Mouse (Mus musculus): ENCODE data around the gene Dbndd2. TPM values are rescaled to one million over a fixed set of nuclear protein-coding genes. Genes with fewer than 3 reads are reported as not detected.

Gene Dbndd2
- polyA plus RNA-seq, 1 experiment = 26.8 TPM

GRCm38 (mm10) chr2:164504919-164505318 is 19.0 kb downstream of the Dbndd2 start:
- Histone ChIP-seq H3K27ac (replicated peaks; ENCODE audit: low read depth, low read length) (no peak overlapping the region), H3K4me1 (ENCODE audit: control insufficient read depth, insufficient read depth, insufficient read length, low read length) (no peaks in the 10 kb centered on the region), H3K4me3 (ENCODE audit: insufficient read depth, low read depth, low read length) (no peak overlapping the region)

GRCm38 (mm10) chr2:164505619-164506347 is 19.9 kb downstream of the Dbndd2 start:
- no peaks in the 10 kb centered on the region for H3K4me1 ChIP-seq (ENCODE audit: control insufficient read depth, insufficient read depth, insufficient read length, low read length)
- no peak overlapping the region for H3K4me3 ChIP-seq (ENCODE audit: insufficient read depth, low read depth, low read length)
- H3K27ac ChIP-seq (replicated peaks; ENCODE audit: low read depth, low read length) = no peak overlapping the region

DNA sequence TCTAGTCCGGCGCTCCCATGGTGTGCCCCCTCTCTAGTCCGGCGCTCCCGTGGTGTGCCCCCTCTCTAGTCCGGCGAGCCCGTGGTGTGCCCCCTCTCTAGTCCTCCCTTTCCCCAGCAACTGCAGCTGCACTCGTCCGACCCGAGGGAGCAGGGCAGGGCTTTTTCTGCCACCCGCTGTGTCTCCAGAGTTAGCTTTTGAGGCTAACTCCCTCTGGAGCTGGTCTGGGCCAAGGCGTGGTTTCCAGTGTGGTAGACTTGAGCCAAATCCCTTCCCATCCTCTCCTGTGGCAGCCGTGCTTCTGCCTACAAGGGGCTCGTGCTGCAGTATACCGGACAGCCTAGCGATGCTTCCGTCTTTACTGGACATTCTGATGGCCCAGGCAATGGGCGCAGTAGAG is 21.9 kb downstream of the Dbndd2 start:
- Histone ChIP-seq H3K27ac (replicated peaks; ENCODE audit: low read depth, low read length) (no peak overlapping the region), H3K4me3 (ENCODE audit: insufficient read depth, low read depth, low read length) (no peak overlapping the region), H3K4me1 (ENCODE audit: control insufficient read depth, insufficient read depth, insufficient read length, low read length) (no peaks in the 10 kb centered on the region)

- H3K4me3 ChIP-seq (ENCODE audit: insufficient read depth, low read depth, low read length) = no peak overlapping the region
- H3K4me1 ChIP-seq (ENCODE audit: control insufficient read depth, insufficient read depth, insufficient read length, low read length) = peaks cover 4% of the 10 kb centered on the region; the same call in 1 of the 2 replicates
- H3K27ac ChIP-seq (replicated peaks; ENCODE audit: low read depth, low read length) = no peak overlapping the region
Observed at GRCm38 (mm10) chr2:164510621-164511190, 24.8 kb downstream of the Dbndd2 start.

DNA sequence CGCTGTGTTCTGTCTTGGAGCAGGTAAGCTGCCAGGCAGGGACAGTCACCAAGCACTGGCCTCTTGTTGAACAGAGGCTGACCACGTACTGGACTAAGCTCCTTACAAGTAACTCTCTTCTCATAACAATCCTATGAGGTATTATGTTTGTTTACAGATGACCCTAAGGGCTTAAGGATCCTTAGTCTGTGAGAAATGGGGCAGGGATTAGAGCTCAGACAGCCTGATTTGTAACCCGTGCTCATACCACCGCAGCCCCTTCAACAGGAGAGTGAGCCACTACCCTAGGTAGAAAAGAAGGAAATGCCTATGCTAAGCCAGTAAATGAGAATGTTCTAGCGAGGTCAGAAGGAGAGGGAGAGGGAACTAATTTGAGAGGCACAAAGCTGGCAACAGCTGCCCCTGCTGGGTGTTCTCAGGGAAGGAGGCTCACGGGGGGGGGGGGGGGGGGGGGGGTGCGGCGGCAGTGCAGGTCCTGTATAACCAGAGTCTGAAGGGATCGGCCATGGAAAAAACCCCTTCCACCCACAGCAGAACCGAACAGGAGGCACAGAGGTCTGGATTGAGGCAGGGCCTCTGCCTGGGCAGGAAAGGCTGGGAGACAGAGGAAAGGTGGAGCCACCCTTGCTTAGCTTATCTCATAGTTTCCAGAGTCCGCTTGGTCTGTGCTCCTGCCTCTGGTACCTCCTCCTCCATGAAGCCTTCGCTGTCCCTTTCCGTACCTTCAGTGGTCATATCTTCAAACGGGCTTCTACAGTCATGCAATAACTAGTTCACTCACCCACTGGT is 26.4 kb downstream of the Dbndd2 start:
- Histone ChIP-seq H3K4me1 (ENCODE audit: control insufficient read depth, insufficient read depth, insufficient read length, low read length) (peaks cover 4% of the 10 kb centered on the region; the same call in 1 of the 2 replicates), H3K27ac (replicated peaks; ENCODE audit: low read depth, low read length) (peak overlapping the region; percentile 62), H3K4me3 (ENCODE audit: insufficient read depth, low read depth, low read length) (no peak overlapping the region)

DNA sequence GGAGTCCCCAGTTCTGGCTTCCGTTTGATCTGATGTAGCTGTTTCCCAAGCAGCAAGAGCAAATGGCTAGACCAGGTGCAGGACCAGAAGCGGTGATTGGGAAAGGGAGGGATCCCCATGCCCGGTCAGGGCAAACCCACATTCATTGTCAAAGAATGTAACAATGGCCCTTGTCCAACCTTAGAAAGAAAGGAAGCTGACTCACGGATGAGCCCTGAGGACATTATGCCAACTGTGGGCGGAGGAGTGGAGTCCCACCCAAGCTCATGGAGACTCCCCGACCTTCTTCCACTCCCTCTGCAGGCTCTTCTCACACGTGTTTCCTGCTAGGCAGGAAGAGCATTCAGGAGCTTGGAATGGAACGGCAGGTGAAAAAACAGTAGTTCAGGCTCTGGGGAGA is 27.5 kb downstream of the Dbndd2 start:
- H3K4me3 ChIP-seq (ENCODE audit: insufficient read depth, low read depth, low read length) = no peak overlapping the region
- peak overlapping the region; percentile 56 for H3K27ac ChIP-seq (replicated peaks; ENCODE audit: low read depth, low read length)
- peaks cover 4% of the 10 kb centered on the region; the same call in 1 of the 2 replicates for H3K4me1 ChIP-seq (ENCODE audit: control insufficient read depth, insufficient read depth, insufficient read length, low read length)

GRCm38 (mm10) chr2:164514916-164515315 is 29.0 kb downstream of the Dbndd2 start:
- no peak overlapping the region for H3K27ac ChIP-seq (replicated peaks; ENCODE audit: low read depth, low read length)
- peaks cover 4% of the 10 kb centered on the region; the same call in 1 of the 2 replicates for H3K4me1 ChIP-seq (ENCODE audit: control insufficient read depth, insufficient read depth, insufficient read length, low read length)
- H3K4me3 ChIP-seq (ENCODE audit: insufficient read depth, low read depth, low read length) = no peak overlapping the region

- no peak overlapping the region for H3K27ac ChIP-seq (replicated peaks; ENCODE audit: low read depth, low read length)
- no peak overlapping the region for H3K4me3 ChIP-seq (ENCODE audit: insufficient read depth, low read depth, low read length)
- H3K4me1 ChIP-seq (ENCODE audit: control insufficient read depth, insufficient read depth, insufficient read length, low read length) = peaks cover 4% of the 10 kb centered on the region; the same call in 1 of the 2 replicates
Observed at GRCm38 (mm10) chr2:164515897-164516296, 30.0 kb downstream of the Dbndd2 start.

GRCm38 (mm10) chr2:164516592-164516991 is 30.7 kb downstream of the Dbndd2 start:
- Histone ChIP-seq H3K27ac (replicated peaks; ENCODE audit: low read depth, low read length) (no peak overlapping the region), H3K4me1 (ENCODE audit: control insufficient read depth, insufficient read depth, insufficient read length, low read length) (peaks cover 4% of the 10 kb centered on the region; the same call in 1 of the 2 replicates), H3K4me3 (ENCODE audit: insufficient read depth, low read depth, low read length) (no peak overlapping the region)

GRCm38 (mm10) chr2:164517485-164518221 is 31.7 kb downstream of the Dbndd2 start:
- H3K27ac ChIP-seq (replicated peaks; ENCODE audit: low read depth, low read length) = no peak overlapping the region
- H3K4me3 ChIP-seq (ENCODE audit: insufficient read depth, low read depth, low read length) = no peak overlapping the region
- peaks cover 4% of the 10 kb centered on the region; the same call in 1 of the 2 replicates for H3K4me1 ChIP-seq (ENCODE audit: control insufficient read depth, insufficient read depth, insufficient read length, low read length)

DNA sequence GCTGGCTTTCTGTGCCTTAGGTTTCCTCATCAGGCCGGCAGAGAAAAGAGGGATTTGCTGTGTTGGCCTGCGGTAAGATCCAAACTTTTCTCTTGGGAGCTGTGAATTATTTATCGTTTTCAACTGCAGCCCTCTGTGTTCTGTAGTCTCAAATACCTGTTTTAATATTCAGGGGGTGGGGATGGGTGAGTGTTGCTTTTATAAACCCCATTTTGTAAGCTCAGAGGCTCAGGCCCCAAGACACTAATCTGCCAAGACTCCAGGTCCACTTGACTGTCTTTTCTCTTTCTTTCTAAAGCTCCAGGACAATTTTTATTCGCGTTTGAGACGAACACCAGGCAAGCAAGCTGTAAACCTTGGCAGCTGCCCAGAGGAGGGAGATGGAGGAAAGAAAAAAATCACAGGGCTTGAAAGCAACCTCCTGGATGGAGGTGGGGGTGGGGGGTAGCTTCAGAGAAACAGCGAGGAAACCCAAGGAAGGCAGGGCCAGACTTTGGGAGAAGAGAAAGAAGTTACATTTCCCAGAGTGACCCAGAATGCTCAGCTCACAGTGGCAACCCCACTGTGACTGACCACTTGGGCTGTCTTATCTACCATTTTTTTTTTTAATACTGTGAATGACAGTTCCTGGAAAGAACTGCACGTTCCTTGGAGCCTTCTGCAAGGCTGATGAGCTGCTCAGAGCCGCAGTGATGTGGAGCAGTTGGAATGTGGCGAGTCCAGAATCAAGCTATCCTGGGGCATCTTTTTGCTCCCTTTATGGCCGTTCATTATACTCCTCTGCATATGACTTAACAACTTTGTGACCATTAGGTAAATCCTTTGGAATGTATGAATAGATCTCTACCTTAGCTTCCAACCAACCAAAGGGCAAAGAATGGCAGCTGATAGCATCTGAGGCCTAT is 32.6 kb downstream of the Dbndd2 start:
- Histone ChIP-seq H3K27ac (replicated peaks; ENCODE audit: low read depth, low read length) (no peak overlapping the region), H3K4me3 (ENCODE audit: insufficient read depth, low read depth, low read length) (no peak overlapping the region), H3K4me1 (ENCODE audit: control insufficient read depth, insufficient read depth, insufficient read length, low read length) (peaks cover 4% of the 10 kb centered on the region; the same call in 1 of the 2 replicates)

GRCm38 (mm10) chr2:164519171-164519526 is 33.2 kb downstream of the Dbndd2 start:
- Histone ChIP-seq H3K27ac (replicated peaks; ENCODE audit: low read depth, low read length) (no peak overlapping the region), H3K4me3 (ENCODE audit: insufficient read depth, low read depth, low read length) (no peak overlapping the region), H3K4me1 (ENCODE audit: control insufficient read depth, insufficient read depth, insufficient read length, low read length) (peaks cover under 1% of the 10 kb centered on the region; the same call in 1 of the 2 replicates)

- no peak overlapping the region for H3K27ac ChIP-seq (replicated peaks; ENCODE audit: low read depth, low read length)
- H3K4me3 ChIP-seq (ENCODE audit: insufficient read depth, low read depth, low read length) = no peak overlapping the region
- no peaks in the 10 kb centered on the region for H3K4me1 ChIP-seq (ENCODE audit: control insufficient read depth, insufficient read depth, insufficient read length, low read length)
Observed at GRCm38 (mm10) chr2:164520782-164521181, 34.9 kb downstream of the Dbndd2 start.

DNA sequence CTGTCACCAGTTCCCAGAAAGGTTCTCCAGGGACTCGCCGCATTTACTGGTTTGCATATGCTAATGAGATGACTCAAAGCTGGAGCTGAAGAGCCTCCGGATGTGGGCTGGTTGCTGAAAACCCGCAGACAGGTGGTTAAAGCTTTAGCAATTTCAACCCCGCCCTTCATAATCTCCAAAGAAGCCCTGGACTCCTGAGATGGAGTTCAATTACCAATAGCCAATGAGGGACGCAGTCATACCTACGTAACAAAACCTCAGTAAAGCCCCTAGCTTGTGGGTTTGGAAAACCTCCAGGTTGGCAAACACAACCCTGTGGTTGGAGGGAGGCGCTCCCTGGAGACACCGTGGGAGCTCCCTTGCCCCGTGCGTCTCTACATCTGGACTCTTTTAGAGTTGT is 35.9 kb downstream of the Dbndd2 start:
- Histone ChIP-seq H3K27ac (replicated peaks; ENCODE audit: low read depth, low read length) (no peak overlapping the region), H3K4me3 (ENCODE audit: insufficient read depth, low read depth, low read length) (no peak overlapping the region), H3K4me1 (ENCODE audit: control insufficient read depth, insufficient read depth, insufficient read length, low read length) (no peaks in the 10 kb centered on the region)
